Mouse (Mus musculus): ENCODE results near the gene Lzic.

GRCm38 (mm10) chr4:149446309-149446708 is 38.7 kb upstream of the Lzic start:
- no peak; a peak in 1 of 4 replicates for TF ChIP-seq EP300 (IDR thresholded peaks at IDR 0.05; ENCODE audit: low read depth in 1 of 2, low read length in 2 of 2)
- TF ChIP-seq USF1 (IDR thresholded peaks at IDR 0.05; ENCODE audit: low read depth, low read length) = no peak
- no peak for TF ChIP-seq POLR2A (IDR thresholded peaks at IDR 0.05; ENCODE audit: control insufficient read depth in 1 of 2, insufficient read depth in 1 of 2, low read depth in 1 of 2, low read length in 2 of 2, poor library complexity in 1 of 2)
- no peak for TF ChIP-seq TCF12 (IDR thresholded peaks at IDR 0.05; ENCODE audit: low read depth, low read length)
- TF ChIP-seq POLR2AphosphoS2 (IDR thresholded peaks at IDR 0.05; ENCODE audit: low read length) = no peak
- TF ChIP-seq MEF2A (IDR thresholded peaks at IDR 0.05; ENCODE audit: extremely low read depth, insufficient replicate concordance, low read depth, low read length, poor library complexity, severe bottlenecking) = no peak
- no peak for TF ChIP-seq ELF1 (IDR thresholded peaks at IDR 0.05; ENCODE audit: low read depth, low read length)
- no peak for TF ChIP-seq CTCF (IDR thresholded peaks at IDR 0.05 in 2 of 3, conservative IDR thresholded peaks at IDR 0.05 in 1 of 3; ENCODE audit: control insufficient read depth in 1 of 3, insufficient read depth in 1 of 3, low read depth in 2 of 3, low read length in 3 of 3, poor library complexity in 1 of 3, severe bottlenecking in 1 of 3)
- no peak for TF ChIP-seq ZMIZ1 (IDR thresholded peaks at IDR 0.05; ENCODE audit: low read depth, low read length)
- TF ChIP-seq SIN3A (IDR thresholded peaks at IDR 0.05; ENCODE audit: low read length) = no peak
- no peak for TF ChIP-seq MXI1 (IDR thresholded peaks at IDR 0.05; ENCODE audit: low read depth, low read length)
- peak; percentile 48; the same call in 1 of the 2 replicates for TF ChIP-seq GATA1 (IDR thresholded peaks at IDR 0.05; ENCODE audit: low read depth, low read length)
- no peak for TF ChIP-seq NELFE (IDR thresholded peaks at IDR 0.05; ENCODE audit: low read depth, low read length)
- no peak for TF ChIP-seq ZC3H11A (IDR thresholded peaks at IDR 0.05; ENCODE audit: low read depth, low read length)
